Mouse (Mus musculus): Measurements from ENCODE around the gene Tor3a.
A peak's percentile ranks its signal among the peaks of the same experiment; 100 is the strongest.
"Not testable (repeated sequence)": the region's sequence is repeated elsewhere in the genome, so short reads cannot be mapped to it uniquely, and the experiment has no call there.

The Tor3a gene

DNA sequence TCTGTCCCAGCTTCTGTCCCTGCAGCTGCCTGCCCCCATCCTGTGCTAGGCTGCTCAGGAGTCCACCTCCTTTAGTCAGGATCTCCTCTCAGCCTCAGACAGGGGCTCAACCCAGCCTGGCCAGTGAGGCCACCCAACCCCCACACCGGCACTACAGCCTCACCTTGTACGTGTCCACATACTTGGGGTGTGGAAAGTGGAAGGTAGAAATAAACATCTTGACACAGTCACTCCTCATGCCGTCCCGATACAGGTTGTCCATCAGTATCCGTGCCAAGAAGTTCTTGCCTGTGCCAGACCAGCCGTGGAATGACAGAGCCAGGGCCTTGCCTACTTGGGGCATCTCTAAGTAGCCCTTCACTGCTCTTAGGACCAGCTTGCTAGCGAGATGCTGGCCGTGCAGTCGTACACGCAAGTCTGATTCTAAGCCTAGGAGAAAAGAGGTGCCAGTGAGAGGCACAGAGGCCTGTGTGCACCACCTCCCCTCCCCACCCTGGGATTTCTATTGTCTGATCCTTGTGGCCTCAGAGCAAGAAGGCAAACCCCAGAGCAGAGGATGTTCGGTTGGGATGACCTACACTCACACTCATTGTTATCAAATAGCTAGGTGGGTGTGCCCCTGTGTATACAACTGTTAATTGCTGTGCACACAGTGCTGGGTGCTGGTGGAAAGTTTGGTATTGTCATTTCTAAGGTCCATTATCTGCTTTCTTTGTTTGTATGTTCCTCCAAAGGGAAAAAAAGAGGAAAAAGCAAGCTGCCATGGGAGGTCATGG lies 4.8 kb downstream of the Tor3a start:
- DNase-seq: no peak

DNA sequence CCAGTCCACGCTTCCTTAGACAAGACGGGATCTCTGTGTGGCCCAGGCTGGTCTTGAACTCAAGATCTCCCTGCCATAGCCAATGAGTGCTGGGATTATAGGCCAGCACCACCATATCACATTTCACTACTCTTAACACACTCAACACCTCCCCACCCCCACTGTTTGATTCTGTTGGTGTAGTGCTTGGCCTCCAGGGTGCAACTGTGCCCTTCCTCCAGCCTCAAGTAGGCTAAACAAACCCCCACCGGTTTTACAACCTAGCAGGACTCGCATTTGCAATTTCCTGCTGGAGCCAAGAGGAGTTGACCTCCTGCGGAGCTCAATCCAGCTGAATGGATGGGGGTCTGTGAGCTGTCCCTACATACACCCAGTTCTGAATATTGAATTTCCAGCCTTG lies 5.6 kb downstream of the Tor3a start:
- DNase-seq: no peak

DNA sequence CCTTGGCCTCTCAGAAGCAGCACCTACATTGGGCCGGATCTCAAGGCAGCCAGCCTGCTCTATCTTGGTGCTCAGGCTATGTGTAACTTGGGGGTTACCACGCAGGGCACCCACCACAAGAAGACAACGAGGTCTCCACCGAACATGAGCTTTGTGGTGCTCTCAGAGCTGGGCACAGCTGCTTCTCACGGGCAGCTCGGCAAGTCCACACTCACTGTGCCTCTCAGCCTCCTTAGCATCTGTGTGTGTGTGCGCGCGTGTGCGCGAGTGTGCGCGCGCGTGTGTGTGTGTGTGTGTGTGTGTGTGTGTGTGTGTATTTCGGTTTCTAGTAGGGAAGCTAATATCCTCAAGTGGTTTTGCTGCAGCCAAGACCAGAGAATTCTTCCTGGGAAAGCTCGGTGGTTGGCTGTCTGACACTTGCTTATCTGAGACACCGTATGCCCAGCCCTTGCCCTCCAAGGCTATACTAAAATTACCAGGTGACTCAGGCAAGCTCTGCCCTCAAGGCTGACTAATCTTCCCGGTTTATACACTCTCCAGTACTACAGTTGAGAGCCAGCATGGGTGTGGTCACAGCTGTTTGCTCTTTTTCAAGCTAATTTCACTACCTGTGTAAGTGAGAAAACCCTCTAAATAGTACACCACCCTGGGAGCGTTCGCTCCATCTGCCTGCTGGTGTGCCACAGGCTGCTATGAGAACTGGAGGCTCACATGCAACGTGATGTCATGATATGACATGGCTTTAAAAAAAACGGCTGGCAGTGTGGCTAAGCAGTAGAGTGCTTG lies 6.8 kb downstream of the Tor3a start:
- DNase-seq: no peak

DNA sequence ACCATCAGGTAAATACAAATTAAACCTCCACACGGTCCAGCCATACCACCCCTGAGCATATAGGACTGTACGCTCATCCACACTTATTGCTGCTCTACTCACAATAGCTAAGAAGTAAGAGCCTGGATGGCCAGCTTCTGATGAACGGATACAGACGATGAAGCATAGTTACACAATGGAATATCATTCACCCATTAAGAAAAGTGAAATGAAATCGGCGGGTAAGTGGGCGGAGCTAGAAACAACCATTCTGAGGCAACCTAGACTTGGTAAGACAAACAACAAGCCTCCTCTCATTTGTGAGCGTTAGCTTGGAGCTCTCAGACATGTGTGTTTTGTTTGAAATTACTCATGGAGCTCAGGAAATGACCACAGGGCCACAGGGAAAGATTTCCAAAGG lies 8.4 kb downstream of the Tor3a start:
- DNase-seq: no peak

DNA sequence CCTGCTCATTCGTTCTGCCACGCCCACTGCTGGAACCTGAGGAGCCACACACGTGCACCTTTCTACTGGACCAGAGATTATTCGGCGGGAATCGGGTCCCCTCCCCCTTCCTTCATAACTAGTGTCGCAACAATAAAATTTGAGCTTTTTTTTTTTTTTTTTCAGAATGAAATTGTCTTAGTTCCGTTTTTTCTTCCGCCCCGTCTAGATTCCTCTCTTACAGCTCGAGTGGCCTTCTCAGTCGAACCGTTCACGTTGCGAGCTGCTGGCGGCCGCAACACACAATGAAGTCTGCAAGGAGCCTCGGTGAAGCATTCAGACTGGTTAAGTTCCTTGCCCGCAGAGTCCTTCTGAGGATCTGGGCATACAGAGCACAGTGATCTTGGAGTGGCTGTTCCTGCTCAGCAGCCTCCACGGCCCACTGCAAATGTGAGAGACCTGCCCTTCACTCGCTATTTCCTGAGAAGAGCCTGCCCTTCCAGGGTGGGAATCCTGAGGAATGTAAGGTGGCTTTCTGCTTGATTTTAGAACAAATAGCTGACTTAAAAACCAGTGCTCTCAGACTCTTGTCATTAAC lies 13.4 kb downstream of the Tor3a start:
- not testable (repeated sequence) for DNase-seq

DNA sequence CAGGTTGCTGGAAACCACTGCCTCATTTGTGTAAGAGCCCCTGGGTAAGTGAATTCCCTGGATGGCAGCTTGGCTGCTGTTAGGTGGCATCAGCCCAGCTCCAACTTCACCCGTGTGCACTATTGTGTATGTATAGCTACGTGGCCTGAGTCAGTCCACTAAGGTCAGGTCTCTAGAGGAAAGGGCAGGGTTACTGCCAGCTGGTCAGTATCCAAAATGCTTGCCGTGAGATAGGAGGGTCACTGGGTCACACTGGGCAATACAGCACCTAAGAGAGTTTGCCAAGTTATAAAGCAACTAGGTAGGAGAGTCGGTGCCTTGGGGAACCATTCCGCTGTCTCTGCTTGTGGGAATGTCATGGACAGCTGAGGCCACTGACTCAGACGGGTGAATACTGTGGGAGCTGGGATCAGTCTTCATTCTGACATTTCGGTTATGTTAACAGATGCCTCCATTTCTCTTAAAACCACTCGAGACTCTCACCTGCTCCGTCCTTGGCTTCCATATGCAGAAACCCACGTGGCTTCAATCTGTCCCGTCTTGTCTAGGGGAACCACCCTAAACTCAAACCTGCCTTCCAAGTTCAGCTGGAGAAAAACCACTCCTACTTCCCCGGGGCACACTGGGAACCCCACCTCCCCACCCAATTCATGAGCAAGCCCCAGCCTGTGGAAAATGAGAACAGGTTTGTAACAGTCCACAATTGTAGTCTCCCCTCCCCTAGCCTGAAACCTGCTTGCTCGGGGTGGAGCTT lies 14.1 kb downstream of the Tor3a start:
- DNase-seq: no peak

DNA sequence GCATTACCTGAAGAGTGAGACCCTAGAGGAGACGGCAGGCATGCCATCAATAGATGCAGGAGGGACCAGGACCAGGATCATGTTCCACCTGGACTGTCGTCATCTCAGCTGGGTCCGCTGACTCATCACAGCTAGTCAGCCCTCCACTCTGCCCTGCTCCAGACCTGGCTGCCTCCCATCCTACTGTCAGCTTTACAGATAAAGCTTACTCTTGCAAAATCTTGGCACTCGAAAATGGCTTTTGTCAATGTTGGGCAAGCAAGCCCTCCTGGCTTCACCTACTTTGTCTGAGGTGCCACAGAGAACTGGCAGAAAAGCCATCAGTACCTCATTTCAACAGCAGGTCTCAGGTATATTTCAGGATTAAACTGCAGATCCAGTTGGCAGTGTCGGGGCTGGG lies 15.5 kb downstream of the Tor3a start:
- no peak for DNase-seq

DNA sequence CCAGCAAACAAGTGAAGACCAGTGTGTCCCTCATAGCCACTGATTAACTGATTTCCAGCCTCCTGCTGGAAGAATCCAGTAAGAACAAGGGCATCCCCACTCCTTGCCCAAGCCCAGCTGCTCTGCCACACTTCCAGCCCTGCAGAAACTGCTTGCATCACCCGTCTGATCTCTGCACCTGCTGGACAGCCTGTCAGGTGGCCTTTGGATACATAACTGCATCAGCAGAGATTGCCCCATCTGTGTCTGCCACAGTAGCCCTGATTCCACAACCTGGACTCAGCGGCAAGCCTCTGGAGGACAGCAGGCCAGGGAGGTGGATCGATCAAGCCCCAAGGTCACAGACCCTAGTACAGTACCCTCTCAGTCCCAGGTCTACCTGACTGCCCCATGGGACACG lies 16.6 kb downstream of the Tor3a start:
- DNase-seq: no peak

DNA sequence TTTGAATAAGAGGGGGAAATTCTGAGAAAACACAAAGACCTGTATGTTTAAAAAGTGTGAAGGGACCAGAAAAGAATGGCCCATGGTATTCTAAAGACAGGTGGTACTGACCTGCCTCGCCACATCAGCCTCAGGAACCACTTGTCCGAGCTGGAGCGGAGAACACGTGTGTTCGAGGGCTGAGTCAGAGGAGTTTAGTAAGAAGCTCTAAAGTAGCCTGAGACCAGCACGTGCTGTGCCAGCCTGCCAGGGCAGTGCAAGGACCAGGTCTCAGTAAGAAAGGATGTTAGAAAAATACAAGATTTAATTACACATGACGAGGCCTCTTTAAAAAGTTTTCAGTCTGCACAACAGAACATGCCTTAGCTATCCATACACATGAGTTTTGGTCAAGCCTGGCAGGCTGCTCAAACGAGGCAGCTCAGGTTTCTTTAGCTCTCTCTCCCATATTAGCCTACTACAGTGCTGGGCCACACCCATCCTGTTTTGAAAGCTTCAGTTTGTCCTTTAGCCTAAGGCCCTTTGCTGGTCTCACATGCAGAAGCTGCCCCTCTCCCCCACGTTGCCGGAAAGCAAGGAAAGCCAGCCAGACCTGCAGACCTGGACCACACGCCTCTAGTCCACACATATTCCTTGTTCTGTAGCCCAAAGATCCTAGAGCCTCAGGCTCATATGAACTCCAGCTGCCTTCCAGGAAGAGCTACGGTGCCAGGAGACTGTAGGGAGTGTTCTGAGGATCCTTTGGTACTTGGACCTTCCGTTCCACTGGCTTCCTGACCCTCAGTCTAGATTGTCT lies 19.2 kb downstream of the Tor3a start:
- no peak for DNase-seq

DNA sequence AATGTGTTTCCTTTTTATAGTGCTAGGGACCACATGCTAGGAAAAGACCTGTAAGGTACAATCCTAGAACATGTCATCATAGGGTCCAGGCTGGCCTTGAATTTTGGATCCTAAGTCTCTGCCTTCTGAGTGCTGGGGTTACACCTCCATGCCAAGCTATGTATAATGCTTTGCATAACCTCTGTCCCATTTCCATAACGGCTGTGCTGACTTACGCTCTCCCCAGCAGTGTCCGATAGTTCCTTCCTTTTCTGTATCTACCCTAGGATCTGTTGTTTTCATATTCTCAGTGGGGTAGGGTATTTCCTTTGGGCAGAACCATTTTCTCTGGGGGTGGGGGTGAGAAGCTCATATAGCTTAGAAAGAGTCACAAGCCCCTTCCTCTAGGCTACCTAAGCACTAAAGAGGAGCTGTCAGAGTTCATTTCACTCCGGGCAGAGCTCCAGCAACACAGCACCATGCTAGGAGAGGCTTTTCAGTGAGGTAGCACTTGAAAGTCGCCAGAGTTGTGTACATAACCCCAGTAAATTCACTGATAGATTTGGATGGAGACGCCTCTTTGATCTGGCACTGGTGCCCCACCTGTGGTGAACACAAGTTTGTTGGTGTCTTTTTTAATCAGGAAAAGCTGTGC lies 21.9 kb downstream of the Tor3a start:
- DNase-seq: no peak

DNA sequence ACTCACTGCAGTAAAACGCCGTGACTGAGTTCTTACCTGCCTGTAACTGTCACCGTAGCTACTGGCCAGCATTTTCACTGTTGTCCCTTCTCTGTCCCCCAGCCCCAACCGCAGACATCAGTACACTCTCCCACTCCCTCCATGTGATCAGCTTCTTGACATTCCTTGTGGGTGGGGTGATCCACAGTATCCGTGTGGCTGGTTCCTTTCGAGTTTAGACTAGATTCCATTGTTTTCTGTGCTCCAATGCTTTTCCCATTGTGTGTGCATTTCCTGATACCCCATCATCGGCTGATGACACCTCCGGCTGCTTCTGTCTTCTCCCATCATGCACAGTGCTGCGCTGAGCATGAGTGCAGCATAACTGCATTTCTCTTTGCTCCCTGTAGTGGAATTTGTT lies 23.5 kb downstream of the Tor3a start:
- no peak for DNase-seq

DNA sequence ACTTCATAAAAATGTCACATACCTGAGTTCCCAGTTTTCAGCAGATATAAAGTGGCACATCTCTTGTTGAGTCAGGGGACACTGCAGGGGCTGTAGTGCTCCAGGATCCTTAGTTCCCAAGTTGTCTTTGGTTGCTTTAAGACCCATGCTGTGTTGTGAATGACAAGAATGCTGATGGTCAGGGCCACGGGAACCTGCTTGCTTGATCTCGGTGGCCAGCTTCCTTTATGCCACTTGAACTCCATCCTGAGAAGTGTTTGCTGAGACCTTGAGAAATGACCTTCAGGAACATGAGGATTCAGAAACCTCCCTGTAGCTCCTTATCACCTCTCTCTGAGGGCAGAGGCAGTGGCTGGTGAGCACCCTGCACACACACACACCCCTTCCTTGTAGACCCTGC lies 25.5 kb downstream of the Tor3a start:
- DNase-seq: no peak

DNA sequence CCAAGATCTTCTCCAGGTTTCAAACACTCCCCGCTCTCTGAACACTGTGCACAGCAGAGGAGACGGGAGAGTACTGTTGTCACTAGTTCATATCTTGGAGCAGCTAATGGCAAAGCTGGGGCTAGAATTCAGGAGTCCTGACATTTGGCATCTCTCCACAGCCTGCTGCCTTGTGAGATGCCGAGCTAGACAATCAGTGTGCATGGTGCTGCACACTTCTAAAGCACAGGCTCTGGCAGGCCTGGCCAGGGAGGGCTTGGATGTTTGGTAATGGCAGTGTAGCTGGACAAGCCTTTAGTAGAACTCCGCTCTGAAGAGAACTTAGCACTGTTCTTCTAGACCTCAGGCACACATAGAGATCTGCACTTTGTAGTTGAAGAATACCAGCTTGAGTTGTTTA lies 28.2 kb downstream of the Tor3a start:
- no peak for DNase-seq

DNA sequence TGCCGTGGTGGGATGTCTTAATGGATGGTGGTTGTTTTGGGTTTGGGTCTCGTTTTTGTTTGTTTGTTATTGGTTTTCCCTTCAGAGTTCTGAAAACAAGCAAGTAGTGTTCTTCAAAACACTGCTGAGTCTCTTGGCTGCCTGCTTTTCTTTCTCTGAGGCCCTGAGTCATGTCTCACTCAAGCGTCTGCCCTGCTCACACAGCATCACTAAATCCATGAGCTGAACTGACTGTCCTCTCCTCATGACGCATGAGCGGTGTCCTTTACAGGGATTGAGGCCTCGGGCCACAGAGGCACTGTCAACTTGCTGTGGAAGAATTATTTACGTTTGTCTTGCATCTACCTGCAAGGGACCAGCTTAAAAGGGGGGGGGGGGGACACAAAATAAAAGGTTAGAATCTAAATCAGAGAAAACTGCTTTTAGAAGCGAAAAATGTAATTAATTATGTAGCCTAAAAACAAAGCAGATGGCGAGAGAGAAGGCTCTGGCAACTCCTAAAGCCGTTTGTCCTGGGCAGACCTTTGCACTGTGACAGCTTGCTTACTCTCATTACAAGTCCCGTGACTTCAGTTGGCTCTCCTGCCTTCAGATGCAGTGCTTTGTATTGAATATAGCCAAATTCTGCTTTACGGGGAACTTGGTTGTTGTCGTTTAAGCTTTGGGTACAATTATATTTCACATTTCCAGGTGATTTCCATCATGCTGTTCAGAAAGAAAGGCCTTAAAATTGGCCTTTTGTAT lies 29.2 kb downstream of the Tor3a start:
- DNase-seq: no peak

DNA sequence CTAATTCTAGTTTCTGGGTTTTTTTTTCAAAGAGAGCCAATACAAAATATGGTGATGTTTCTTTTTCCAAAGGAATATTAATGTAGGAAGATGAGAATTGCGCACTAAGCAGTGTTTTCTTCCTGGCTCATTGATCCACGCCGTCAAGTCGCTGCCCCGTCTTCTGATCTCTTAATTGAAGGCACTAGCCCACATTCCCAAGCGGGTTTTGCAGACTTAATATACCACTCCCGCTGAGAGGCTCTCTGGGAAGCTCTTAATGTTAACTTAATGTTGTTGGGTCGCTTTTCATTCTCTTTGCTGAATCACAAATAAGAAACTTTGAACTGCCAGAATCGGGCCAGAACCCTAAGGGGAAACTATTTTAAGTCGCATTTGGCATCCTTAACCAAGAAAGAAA lies 30.1 kb downstream of the Tor3a start:
- DNase-seq: no peak

DNA sequence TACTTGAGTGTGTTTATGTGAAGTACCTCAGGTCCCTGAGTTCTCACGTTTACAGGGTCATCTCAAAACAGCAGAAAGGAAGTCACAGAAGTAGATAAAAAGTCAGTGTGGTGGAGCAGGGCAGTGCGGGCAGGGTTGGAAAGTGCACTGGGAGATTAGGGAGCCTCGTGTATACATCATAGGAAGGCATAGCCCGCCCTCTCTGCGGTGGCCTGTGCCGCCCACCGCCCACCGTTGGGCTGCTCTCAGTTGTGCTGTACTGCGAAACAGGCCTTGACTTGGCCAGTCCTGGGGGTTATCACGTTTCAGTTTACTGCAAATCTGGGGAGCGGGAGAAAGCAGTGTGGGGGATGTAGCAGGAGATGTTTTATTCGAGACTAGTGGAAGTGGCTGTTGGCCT lies 31.3 kb downstream of the Tor3a start:
- no peak for DNase-seq

DNA sequence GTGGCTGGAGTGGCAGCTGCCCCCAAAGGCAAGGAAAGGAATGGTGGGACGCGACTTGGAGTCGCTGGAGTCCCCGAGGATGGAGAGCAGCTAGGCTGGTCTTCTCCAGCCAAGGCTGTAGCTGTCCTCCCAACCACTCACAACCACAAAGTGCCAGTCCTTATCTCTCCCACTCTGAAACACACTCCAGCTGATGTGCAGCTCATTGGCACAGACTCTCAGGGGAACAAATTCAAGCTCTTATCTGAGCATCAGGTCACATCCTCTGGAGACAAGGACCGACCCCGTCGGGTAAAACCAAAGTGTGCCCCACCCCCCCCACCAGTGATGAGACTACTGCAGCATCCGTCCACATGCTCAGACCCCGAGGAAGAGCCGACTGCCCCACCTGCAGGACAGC lies 32.3 kb downstream of the Tor3a start:
- DNase-seq: no peak

DNA sequence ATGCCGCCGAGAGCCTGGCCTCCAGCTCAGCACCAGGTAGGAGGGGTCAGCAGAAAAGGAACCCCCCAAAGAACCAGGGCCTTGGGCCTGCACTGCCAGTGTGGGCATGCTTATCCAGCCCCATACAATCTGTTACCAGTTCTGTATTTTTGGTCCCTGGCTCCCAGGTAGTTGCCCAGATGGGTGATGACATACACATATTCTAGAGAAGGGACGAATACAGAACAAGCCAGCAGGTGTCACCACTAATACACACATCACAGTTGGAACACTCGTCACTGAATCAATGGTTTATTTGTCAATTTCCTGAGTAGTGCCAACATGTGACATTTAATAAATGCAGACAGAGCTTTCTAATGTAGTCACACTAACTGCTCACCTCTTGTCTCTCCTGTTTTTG lies 33.6 kb downstream of the Tor3a start:
- DNase-seq: peak; percentile 72

DNA sequence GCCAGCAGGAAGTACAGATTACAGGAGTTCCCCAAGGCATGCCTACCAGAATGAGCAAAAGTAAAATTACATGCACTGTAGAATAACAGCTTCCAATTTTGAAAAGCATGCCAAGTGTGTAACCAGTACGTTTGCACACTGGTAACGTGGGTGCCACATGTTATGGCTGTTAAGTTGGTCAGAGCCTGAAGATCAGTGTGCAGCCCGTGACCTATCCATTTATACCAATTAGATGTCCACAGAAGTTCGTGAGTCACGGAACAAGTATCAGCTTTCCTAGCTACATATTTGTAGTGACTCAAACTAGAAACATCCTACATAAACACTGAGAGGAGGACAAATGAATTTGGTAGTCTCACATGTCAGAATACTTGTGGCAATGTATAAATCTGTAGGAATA lies 34.7 kb downstream of the Tor3a start:
- DNase-seq: no peak

DNA sequence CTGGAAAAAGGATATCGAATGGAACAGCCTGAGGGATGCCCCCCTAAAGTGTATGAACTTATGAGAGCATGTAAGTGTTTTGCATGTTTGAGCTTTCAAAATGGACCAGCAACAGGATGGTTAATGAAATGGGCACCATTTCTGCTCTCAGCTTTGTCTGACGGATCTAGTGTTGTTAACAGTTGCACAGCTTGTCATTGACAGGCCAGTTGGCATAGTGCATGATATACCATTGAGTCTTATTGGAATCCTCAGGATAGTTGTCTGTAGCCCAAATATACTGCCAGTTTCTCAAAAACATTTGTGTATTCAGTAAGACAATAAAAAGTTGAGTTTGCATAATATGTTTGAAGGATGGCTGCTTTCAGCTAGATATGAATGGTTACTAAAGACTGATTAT lies 39.0 kb downstream of the Tor3a start:
- DNase-seq: no peak

DNA sequence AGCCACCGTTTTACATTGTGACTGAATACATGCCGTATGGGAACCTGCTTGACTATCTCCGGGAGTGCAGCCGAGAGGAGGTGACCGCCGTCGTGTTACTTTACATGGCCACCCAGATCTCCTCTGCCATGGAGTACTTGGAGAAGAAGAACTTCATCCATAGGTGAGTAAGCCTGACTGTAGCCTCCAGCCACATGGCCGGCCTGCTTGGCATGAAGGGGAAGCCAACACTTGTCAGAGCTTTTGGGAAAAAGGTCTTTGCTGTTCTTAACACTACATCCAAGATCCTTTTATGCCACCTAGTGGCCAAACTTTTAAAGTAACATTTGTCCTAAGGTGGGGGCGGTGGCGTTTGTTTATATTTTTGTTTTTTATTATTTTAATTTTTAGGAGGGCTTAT lies 41.1 kb downstream of the Tor3a start:
- no peak for DNase-seq
